Mouse (Mus musculus): ENCODE results near the gene Alpl. TPM values are rescaled to one million over a fixed set of nuclear protein-coding genes. Genes with fewer than 3 reads are reported as not detected.

The Alpl gene
- total and polyA plus RNA-seq, 3 experiments: 62.9 to 164 (median 115) TPM

DNA sequence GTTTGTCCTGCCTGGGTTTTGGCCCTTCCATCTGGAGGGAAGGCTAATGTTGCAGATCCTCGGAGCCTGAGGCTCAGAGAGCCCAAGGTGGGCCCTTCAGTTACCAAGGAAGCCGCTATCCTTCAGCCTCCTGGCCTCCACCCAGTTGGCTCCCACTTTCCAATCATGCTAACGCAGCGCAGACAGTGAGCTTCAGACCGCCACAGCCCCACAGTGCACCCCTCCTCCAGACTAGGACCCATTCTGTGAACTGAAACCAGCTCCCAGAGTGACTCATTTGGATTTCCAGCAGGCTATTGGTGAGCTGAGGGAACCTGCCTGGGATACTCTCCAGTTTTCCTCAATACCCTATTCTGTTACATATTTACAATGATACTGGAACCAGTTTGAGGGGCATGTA, 90.8 kb downstream of the Alpl start:
- in situ Hi-C loops (cut with MboI; ENCODE audit: low pct_ligation_motif_present, low pct_unique_long_range_greater_than_20kb, low sequenced_read_pairs): no loop called here
- Histone ChIP-seq H3K4me1 (ENCODE audit: control insufficient read depth in 1 of 2, insufficient read depth in 2 of 2) (peaks cover 5% of the 10 kb centered on the region in 2 experiments; a peak in 3 of 4 replicates), H3K36me3 (replicated peaks in 1 of 2; ENCODE audit: control insufficient read depth in 1 of 2, insufficient read depth in 1 of 2, low read length in 1 of 2) (no peaks in the 10 kb centered on the region), H3K79me2 (replicated peaks; ENCODE audit: control insufficient read depth, extremely low read depth, insufficient read depth, poor library complexity, severe bottlenecking) (no peaks in the 10 kb centered on the region), H3K4me3 (replicated peaks in 1 of 3; ENCODE audit: low read depth in 2 of 3, low read length in 2 of 3, poor library complexity in 1 of 3) (no peak overlapping the region), H3K27ac (ENCODE audit: insufficient read depth, low read depth) (no peak overlapping the region), H3K4me2 (ENCODE audit: insufficient read depth, low read depth, poor library complexity, severe bottlenecking) (no peak overlapping the region), H3K9me3 (replicated peaks; ENCODE audit: low read length) (no peaks in the 10 kb centered on the region), H3K9ac (ENCODE audit: insufficient read depth, low read depth) (no peak overlapping the region), H3K27me3 (replicated peaks) (peaks cover 91% of the 10 kb centered on the region)
- DNase-seq (ENCODE audit: extremely low read depth): no peak
- dilution Hi-C loops (cut with MboI; ENCODE audit: extremely low pct_ligation_motif_present, extremely low pct_unique_long_range_greater_than_20kb, low sequenced_read_pairs): no loop called here
- TF ChIP-seq BHLHE40 (IDR thresholded peaks at IDR 0.05; ENCODE audit: low read depth, low read length) (no peak), IRF4 (IDR thresholded peaks at IDR 0.05; ENCODE audit: low read depth, low read length) (no peak), MAX (IDR thresholded peaks at IDR 0.05; ENCODE audit: low read length) (no peak), ZMIZ1 (IDR thresholded peaks at IDR 0.05; ENCODE audit: low read depth, low read length) (no peak), UBTF (IDR thresholded peaks at IDR 0.05; ENCODE audit: low read depth, low read length) (no peak), GABPA (IDR thresholded peaks at IDR 0.05; ENCODE audit: insufficient replicate concordance, low read depth, low read length) (no peak), USF1 (IDR thresholded peaks at IDR 0.05; ENCODE audit: low read depth, low read length) (no peak), HCFC1 (IDR thresholded peaks at IDR 0.05; ENCODE audit: low read depth, low read length) (no peak), ZKSCAN1 (IDR thresholded peaks at IDR 0.05; ENCODE audit: borderline replicate concordance, low read depth, low read length) (no peak), JUN (IDR thresholded peaks at IDR 0.05; ENCODE audit: insufficient read depth, low read depth, low read length) (no peak), RCOR1 (conservative IDR thresholded peaks at IDR 0.05; ENCODE audit: low read depth, low read length) (no peak), MXI1 (IDR thresholded peaks at IDR 0.05; ENCODE audit: low read depth, low read length) (no peak), ZC3H11A (IDR thresholded peaks at IDR 0.05; ENCODE audit: low read depth, low read length) (no peak)

DNA sequence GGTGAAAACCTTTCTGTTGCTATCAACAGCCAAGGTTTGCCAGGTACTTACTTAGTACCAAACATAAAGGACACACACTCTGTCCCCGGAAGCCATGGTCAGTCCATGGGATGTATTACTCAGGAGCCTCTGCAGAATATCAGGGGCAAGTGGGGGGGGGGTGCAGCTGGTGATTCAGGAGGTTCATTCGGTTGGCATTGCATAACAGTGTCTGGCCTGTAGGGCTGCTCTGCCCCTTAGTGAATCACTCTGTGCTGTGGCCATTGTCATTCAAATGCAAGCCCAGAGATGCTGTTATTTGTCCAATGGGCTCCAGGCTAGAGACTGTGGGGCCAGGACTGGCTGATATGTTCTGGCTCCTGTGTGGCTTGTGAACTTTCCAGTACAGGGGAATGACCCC, 91.6 kb downstream of the Alpl start:
- Histone ChIP-seq H3K27me3 (replicated peaks) (peaks cover 92% of the 10 kb centered on the region), H3K9ac (ENCODE audit: insufficient read depth, low read depth) (no peak overlapping the region), H3K79me2 (replicated peaks; ENCODE audit: control insufficient read depth, extremely low read depth, insufficient read depth, poor library complexity, severe bottlenecking) (no peaks in the 10 kb centered on the region), H3K4me2 (ENCODE audit: insufficient read depth, low read depth, poor library complexity, severe bottlenecking) (no peak overlapping the region), H3K36me3 (replicated peaks in 1 of 2; ENCODE audit: control insufficient read depth in 1 of 2, insufficient read depth in 1 of 2, low read length in 1 of 2) (no peaks in the 10 kb centered on the region), H3K4me3 (replicated peaks in 1 of 3; ENCODE audit: low read depth in 2 of 3, low read length in 2 of 3, poor library complexity in 1 of 3) (no peak overlapping the region), H3K9me3 (replicated peaks; ENCODE audit: low read length) (no peaks in the 10 kb centered on the region), H3K27ac (ENCODE audit: insufficient read depth, low read depth) (no peak overlapping the region), H3K4me1 (ENCODE audit: control insufficient read depth in 1 of 2, insufficient read depth in 2 of 2) (peaks cover 5% of the 10 kb centered on the region in 2 experiments; a peak in 3 of 4 replicates)
- TF ChIP-seq HCFC1 (IDR thresholded peaks at IDR 0.05; ENCODE audit: low read depth, low read length) (no peak), MAX (IDR thresholded peaks at IDR 0.05; ENCODE audit: low read length) (no peak)
- dilution Hi-C loops (cut with MboI; ENCODE audit: extremely low pct_ligation_motif_present, extremely low pct_unique_long_range_greater_than_20kb, low sequenced_read_pairs) (no loop called here), in situ Hi-C loops (cut with MboI; ENCODE audit: low pct_ligation_motif_present, low pct_unique_long_range_greater_than_20kb, low sequenced_read_pairs) (no loop called here)
- DNase-seq (ENCODE audit: extremely low read depth): no peak

- H3K4me1 ChIP-seq (ENCODE audit: control insufficient read depth in 1 of 2, insufficient read depth in 2 of 2): peaks cover 5% of the 10 kb centered on the region in 2 experiments; a peak in 3 of 4 replicates
- no peak overlapping the region for H3K4me2 ChIP-seq (ENCODE audit: insufficient read depth, low read depth, poor library complexity, severe bottlenecking)
- TF ChIP-seq ZMIZ1 (IDR thresholded peaks at IDR 0.05; ENCODE audit: low read depth, low read length) (no peak), POLR2A (IDR thresholded peaks at IDR 0.05; ENCODE audit: low read depth, low read length) (no peak), EP300 (IDR thresholded peaks at IDR 0.05; ENCODE audit: low read length) (no peak), RCOR1 (conservative IDR thresholded peaks at IDR 0.05; ENCODE audit: low read depth, low read length) (no peak), NELFE (IDR thresholded peaks at IDR 0.05; ENCODE audit: low read depth, low read length) (no peak), TBP (conservative IDR thresholded peaks at IDR 0.05; ENCODE audit: low read depth, low read length) (no peak), RAD21 (IDR thresholded peaks at IDR 0.05; ENCODE audit: low read depth, low read length) (no peak), GABPA (IDR thresholded peaks at IDR 0.05; ENCODE audit: insufficient replicate concordance, low read depth, low read length) (no peak), PAX5 (IDR thresholded peaks at IDR 0.05; ENCODE audit: low read length) (no peak)
- peaks cover 91% of the 10 kb centered on the region for H3K27me3 ChIP-seq (replicated peaks)
- H3K36me3 ChIP-seq (replicated peaks in 1 of 2; ENCODE audit: control insufficient read depth in 1 of 2, insufficient read depth in 1 of 2, low read length in 1 of 2): no peaks in the 10 kb centered on the region
- no peaks in the 10 kb centered on the region for H3K9me3 ChIP-seq (replicated peaks; ENCODE audit: low read length)
- no peak overlapping the region for H3K27ac ChIP-seq (ENCODE audit: insufficient read depth, low read depth)
- H3K9ac ChIP-seq (ENCODE audit: insufficient read depth, low read depth): no peak overlapping the region
- H3K79me2 ChIP-seq (replicated peaks; ENCODE audit: control insufficient read depth, extremely low read depth, insufficient read depth, poor library complexity, severe bottlenecking): no peaks in the 10 kb centered on the region
- dilution Hi-C loops (cut with MboI; ENCODE audit: extremely low pct_ligation_motif_present, extremely low pct_unique_long_range_greater_than_20kb, low sequenced_read_pairs) (no loop called here), in situ Hi-C loops (cut with MboI; ENCODE audit: low pct_ligation_motif_present, low pct_unique_long_range_greater_than_20kb, low sequenced_read_pairs) (no loop called here)
- DNase-seq (ENCODE audit: extremely low read depth): no peak
- no peak overlapping the region for H3K4me3 ChIP-seq (replicated peaks in 1 of 3; ENCODE audit: low read depth in 2 of 3, low read length in 2 of 3, poor library complexity in 1 of 3)
Observed at GRCm38 (mm10) chr4:137703077-137703476, 93.1 kb downstream of the Alpl start.

Measured in CH12.LX (cell line).